Mouse (Mus musculus) intestine, postnatal 0 days (tissue): ENCODE data around the gene Slc12a5. TPM values are rescaled to one million over a fixed set of nuclear protein-coding genes. Genes with fewer than 3 reads are reported as not detected.
A peak's percentile ranks its signal among the peaks of the same experiment; 100 is the strongest.

ENCODE experiments used
- ATAC-seq: fragments of 200-750 bp; cut with Nextera tagmentation; 2 replicates; pipeline ENCODE4 v1.8.0; 2017; ENCODE audit warnings: mild to moderate bottlenecking, moderate TSS enrichment, moderate library complexity
- H3K27ac ChIP-seq: fragments of 300-500 bp; sonication (generic); 2 replicates; pipeline ENCODE4 v1.5.1; 2014; ENCODE audit warnings: mild to moderate bottlenecking, low read depth, low read length, moderate library complexity
- H3K27me3 ChIP-seq: fragments of 300-500 bp; sonication (generic); replicated peaks from 2 replicates; pipeline ENCODE4 v1.6.1; 2014; ENCODE audit warnings: low read length, mixed read lengths; ENCODE audit not compliant: control insufficient read depth, insufficient read depth
- H3K36me3 ChIP-seq: fragments of 300-500 bp; sonication (generic); 2 replicates; pipeline ENCODE4 v1.6.1; 2014; ENCODE audit warnings: mild to moderate bottlenecking, moderate library complexity; ENCODE audit not compliant: control insufficient read depth, insufficient read depth
- H3K4me1 ChIP-seq: fragments of 300-500 bp; sonication (generic); replicated peaks from 2 replicates; pipeline ENCODE4 v1.6.1; 2014; ENCODE audit warnings: antibody characterized with exemption, low read length, mixed read lengths; ENCODE audit not compliant: control insufficient read depth, insufficient read depth
- H3K4me2 ChIP-seq: fragments of 300-500 bp; sonication (generic); replicated peaks from 2 replicates; pipeline ENCODE4 v1.6.1; 2014; ENCODE audit warnings: low read depth, mild to moderate bottlenecking, moderate library complexity
- H3K4me3 ChIP-seq: fragments of 300-500 bp; sonication (generic); 2 replicates; pipeline ENCODE4 v1.5.1; 2014; ENCODE audit warnings: low read depth, low read length
- H3K9ac ChIP-seq: fragments of 300-500 bp; sonication (generic); 2 replicates; pipeline ENCODE4 v1.6.1; 2014; ENCODE audit warnings: mild to moderate bottlenecking, low read depth, low read length
- H3K9me3 ChIP-seq: fragments of 300-500 bp; sonication (generic); 2 replicates; pipeline ENCODE4 v1.6.1; 2016; ENCODE audit warnings: mixed run types; ENCODE audit not compliant: control insufficient read depth
- CTCF ChIP-seq: sonication (generic); IDR thresholded peaks from 2 replicates; pipeline ENCODE4 v1.5.1; 2016; ENCODE audit warnings: low read depth, mild to moderate bottlenecking, control low read depth, antibody characterized with exemption, moderate library complexity
- WGBS: fragments of 180-500 bp; shearing (Covaris S2); extraction: QIAGEN DNeasy Blood & Tissue Kit; methylation state at CpG from one replicate; pipeline ENCODE4 v1.1.7; 2014; 5-methylcytosine and 5-hydroxymethylcytosine counted together
- polyA plus RNA-seq: library from polyadenylated mRNA; unstranded; fragments of >200 nt; fragmentation: Nextera tagmentation; extraction: Ambion mirVana; gene quantifications from 2 replicates; pipeline ENCODE4 v1.2.1, GENCODE M21; 2015

Slc12a5 gene
- polyA plus RNA-seq, 1 experiment from 2014 or later: 0.09 TPM

GRCm38 (mm10) chr2:164951745-164952144 lies 8.9 kb upstream of the Slc12a5 start:
- Histone ChIP-seq H3K27me3 (peaks cover 65% of the 10 kb centered on the region), H3K36me3 (no peaks in the 10 kb centered on the region), H3K4me3 (no peak overlapping the region), H3K27ac (no peak overlapping the region), H3K9ac (no peak overlapping the region), H3K9me3 (no peaks in the 10 kb centered on the region), H3K4me2 (no peak overlapping the region), H3K4me1 (no peaks in the 10 kb centered on the region)
- 83% methylated on average over 4 of the region's 4 CpGs for WGBS
- no peak for ATAC-seq
- peak; percentile 44 for TF ChIP-seq CTCF

DNA sequence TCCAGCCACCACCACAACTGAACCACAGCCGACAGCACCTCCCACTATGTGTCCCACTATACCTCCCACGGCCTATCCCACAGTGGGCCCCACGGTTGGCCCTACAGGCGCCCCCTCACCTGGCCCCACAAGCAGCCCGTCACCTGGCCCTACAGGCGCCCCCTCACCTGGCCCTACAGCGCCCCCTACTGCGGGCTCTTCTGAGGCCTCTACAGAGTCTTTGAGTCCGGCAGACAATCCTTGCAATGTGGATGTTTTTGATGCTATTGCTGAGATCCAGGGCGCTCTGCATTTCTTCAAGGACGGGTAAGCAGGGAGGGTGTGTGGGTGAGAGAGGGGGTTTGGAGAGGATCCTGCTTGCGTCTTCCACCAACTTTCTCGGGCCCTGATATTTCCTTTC lies 8.2 kb upstream of the Slc12a5 start:
- H3K9ac ChIP-seq: no peak overlapping the region
- H3K4me2 ChIP-seq: no peak overlapping the region
- no peaks in the 10 kb centered on the region for H3K36me3 ChIP-seq
- H3K4me1 ChIP-seq: no peaks in the 10 kb centered on the region
- H3K9me3 ChIP-seq: no peaks in the 10 kb centered on the region
- H3K27ac ChIP-seq: no peak overlapping the region
- WGBS: 40% methylated on average over 13 of the region's 13 CpGs
- ATAC-seq: no peak
- peaks cover 60% of the 10 kb centered on the region for H3K27me3 ChIP-seq
- no peak overlapping the region for H3K4me3 ChIP-seq
- TF ChIP-seq CTCF: peak; percentile 49

DNA sequence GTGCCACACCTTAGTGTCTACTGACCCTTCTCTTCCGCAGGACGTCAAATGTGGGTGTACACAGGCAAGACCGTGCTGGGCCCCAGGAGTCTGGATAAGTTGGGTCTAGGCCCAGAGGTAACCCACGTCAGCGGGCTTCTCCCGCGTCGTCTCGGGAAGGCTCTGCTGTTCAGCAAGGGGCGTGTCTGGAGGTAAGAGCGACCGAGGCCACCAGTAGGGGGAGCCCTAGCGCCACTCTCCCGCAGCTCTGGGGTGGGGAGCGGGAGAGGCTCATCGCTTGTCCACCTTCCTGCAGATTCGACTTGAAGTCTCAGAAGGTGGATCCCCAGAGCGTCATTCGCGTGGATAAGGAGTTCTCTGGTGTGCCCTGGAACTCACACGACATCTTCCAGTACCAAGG lies 7.4 kb upstream of the Slc12a5 start:
- Histone ChIP-seq H3K4me3 (no peak overlapping the region), H3K27ac (no peak overlapping the region), H3K36me3 (no peaks in the 10 kb centered on the region), H3K9ac (no peak overlapping the region), H3K4me2 (peak overlapping the region; percentile 22; the same call in 1 of the 2 replicates), H3K27me3 (peaks cover 55% of the 10 kb centered on the region), H3K4me1 (no peaks in the 10 kb centered on the region), H3K9me3 (no peaks in the 10 kb centered on the region)
- 1% methylated on average over 21 of the region's 21 CpGs for WGBS
- TF ChIP-seq CTCF: peak; percentile 97
- peak; percentile 48 for ATAC-seq

DNA sequence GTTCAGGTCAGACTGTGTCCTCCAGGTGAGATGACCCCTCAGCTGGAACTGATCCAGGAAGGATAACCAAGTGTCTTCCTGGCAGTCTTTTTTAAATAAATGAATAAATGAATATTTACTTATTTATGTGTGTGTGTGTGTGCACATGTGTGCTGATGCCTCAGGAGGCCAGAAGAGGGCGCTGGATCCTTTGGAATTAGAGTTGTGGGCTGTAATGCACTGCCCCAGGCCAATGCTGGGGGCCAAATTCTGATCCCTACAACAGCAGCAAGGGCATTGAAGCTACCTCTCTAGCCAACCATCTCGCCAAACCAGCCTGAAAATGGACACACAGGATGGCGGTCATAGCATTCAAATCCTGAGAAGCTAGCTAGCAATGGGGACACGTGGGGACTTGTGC lies 4.9 kb upstream of the Slc12a5 start:
- Histone ChIP-seq H3K27ac (no peak overlapping the region), H3K9me3 (no peaks in the 10 kb centered on the region), H3K4me1 (peaks cover 4% of the 10 kb centered on the region; the same call in 1 of the 2 replicates), H3K36me3 (no peaks in the 10 kb centered on the region), H3K27me3 (peaks cover 30% of the 10 kb centered on the region), H3K9ac (no peak overlapping the region), H3K4me3 (no peak overlapping the region), H3K4me2 (no peak overlapping the region)
- no peak for ATAC-seq
- WGBS: 76% methylated on average over 4 of the region's 4 CpGs
- TF ChIP-seq CTCF: 0 out of 2 replicates have a peak, but pooled peaks have one; percentile 6

GRCm38 (mm10) chr2:164956195-164956594 lies 4.4 kb upstream of the Slc12a5 start:
- TF ChIP-seq CTCF: no peak
- 49% methylated on average over 5 of the region's 5 CpGs for WGBS
- no peak for ATAC-seq
- no peak overlapping the region for H3K4me2 ChIP-seq
- H3K27ac ChIP-seq: no peak overlapping the region
- peaks cover 25% of the 10 kb centered on the region for H3K27me3 ChIP-seq
- H3K4me3 ChIP-seq: no peak overlapping the region
- no peaks in the 10 kb centered on the region for H3K36me3 ChIP-seq
- H3K9ac ChIP-seq: no peak overlapping the region
- peaks cover 4% of the 10 kb centered on the region; the same call in 1 of the 2 replicates for H3K4me1 ChIP-seq
- H3K9me3 ChIP-seq: no peaks in the 10 kb centered on the region

- WGBS: 62% methylated on average over 9 of the region's 9 CpGs
- no peaks in the 10 kb centered on the region for H3K9me3 ChIP-seq
- no peak overlapping the region for H3K27ac ChIP-seq
- no peak overlapping the region for H3K4me3 ChIP-seq
- TF ChIP-seq CTCF: peak; percentile 35; the same call in 1 of the 2 replicates
- no peak overlapping the region for H3K4me2 ChIP-seq
- H3K4me1 ChIP-seq: peaks cover 4% of the 10 kb centered on the region; the same call in 1 of the 2 replicates
- ATAC-seq: no peak
- no peaks in the 10 kb centered on the region for H3K36me3 ChIP-seq
- H3K9ac ChIP-seq: no peak overlapping the region
- H3K27me3 ChIP-seq: peaks cover 11% of the 10 kb centered on the region
Observed at GRCm38 (mm10) chr2:164957548-164958315, 2.9 kb upstream of the Slc12a5 start.
